Mouse (Mus musculus): ENCODE measurements around the gene Gm973. TPM values are rescaled to one million over a fixed set of nuclear protein-coding genes. Genes with fewer than 3 reads are reported as not detected.

Gm973 gene
- total and polyA plus RNA-seq, 3 experiments, result 2.3 to 14.9 (median 7.6) TPM

GRCm38 (mm10) chr1:59569301-59569700 is 53.2 kb downstream of the Gm973 start:
- no peak for DNase-seq (ENCODE audit: extremely low read depth)
- no peak for TF ChIP-seq SMC3 (IDR thresholded peaks at IDR 0.05; ENCODE audit: low read depth, low read length)
- no peak for TF ChIP-seq CTCF (conservative IDR thresholded peaks at IDR 0.05 in 1 of 2, IDR thresholded peaks at IDR 0.05 in 1 of 2; ENCODE audit: low read depth in 2 of 2, low read length in 2 of 2)
- TF ChIP-seq TCF12 (IDR thresholded peaks at IDR 0.05; ENCODE audit: low read depth, low read length), result no peak
- TF ChIP-seq SIN3A (IDR thresholded peaks at IDR 0.05; ENCODE audit: low read length), result no peak
- TF ChIP-seq MAX (IDR thresholded peaks at IDR 0.05; ENCODE audit: low read length), result no peak
- TF ChIP-seq ELF1 (IDR thresholded peaks at IDR 0.05; ENCODE audit: low read depth, low read length), result no peak
- no peaks in the 10 kb centered on the region for H3K27me3 ChIP-seq (replicated peaks)
- no peaks in the 10 kb centered on the region for H3K36me3 ChIP-seq (replicated peaks in 1 of 2; ENCODE audit: control insufficient read depth in 1 of 2, insufficient read depth in 1 of 2, low read length in 1 of 2)
- H3K27ac ChIP-seq (ENCODE audit: insufficient read depth, low read depth), result no peak overlapping the region
- no peaks in the 10 kb centered on the region for H3K79me2 ChIP-seq (replicated peaks; ENCODE audit: control insufficient read depth, extremely low read depth, insufficient read depth, poor library complexity, severe bottlenecking)
- no peaks in the 10 kb centered on the region for H3K9me3 ChIP-seq (replicated peaks; ENCODE audit: low read length)
- no peak overlapping the region for H3K9ac ChIP-seq (ENCODE audit: insufficient read depth, low read depth)
- peaks cover 7 to 27% of the 10 kb centered on the region in 2 experiments for H3K4me1 ChIP-seq (ENCODE audit: control insufficient read depth in 1 of 2, insufficient read depth in 2 of 2)
- no peak overlapping the region for H3K4me3 ChIP-seq (replicated peaks in 1 of 3; ENCODE audit: low read depth in 2 of 3, low read length in 2 of 3, poor library complexity in 1 of 3)
- in situ Hi-C loops (cut with MboI; ENCODE audit: low pct_ligation_motif_present, low pct_unique_long_range_greater_than_20kb, low sequenced_read_pairs) (loop anchor here (5.0 kb wide), 1 partner anchor 38 kb away; no protein-coding TSS in a partner anchor), dilution Hi-C loops (cut with MboI; ENCODE audit: extremely low pct_ligation_motif_present, extremely low pct_unique_long_range_greater_than_20kb, low sequenced_read_pairs) (no loop called here)
- no peak overlapping the region for H3K4me2 ChIP-seq (ENCODE audit: insufficient read depth, low read depth, poor library complexity, severe bottlenecking)

GRCm38 (mm10) chr1:59570767-59571166 is 54.7 kb downstream of the Gm973 start:
- H3K9ac ChIP-seq (ENCODE audit: insufficient read depth, low read depth), result no peak overlapping the region
- in situ Hi-C loops (cut with MboI; ENCODE audit: low pct_ligation_motif_present, low pct_unique_long_range_greater_than_20kb, low sequenced_read_pairs) (no loop called here), dilution Hi-C loops (cut with MboI; ENCODE audit: extremely low pct_ligation_motif_present, extremely low pct_unique_long_range_greater_than_20kb, low sequenced_read_pairs) (no loop called here)
- H3K27ac ChIP-seq (ENCODE audit: insufficient read depth, low read depth), result no peak overlapping the region
- no peak overlapping the region for H3K4me2 ChIP-seq (ENCODE audit: insufficient read depth, low read depth, poor library complexity, severe bottlenecking)
- H3K79me2 ChIP-seq (replicated peaks; ENCODE audit: control insufficient read depth, extremely low read depth, insufficient read depth, poor library complexity, severe bottlenecking), result no peaks in the 10 kb centered on the region
- no peak for TF ChIP-seq ZNF384 (IDR thresholded peaks at IDR 0.05; ENCODE audit: low read depth, low read length)
- TF ChIP-seq ETS1 (conservative IDR thresholded peaks at IDR 0.05; ENCODE audit: low read depth, low read length), result no peak
- TF ChIP-seq JUND (conservative IDR thresholded peaks at IDR 0.05; ENCODE audit: low read depth, low read length), result no peak
- no peak for TF ChIP-seq CHD2 (IDR thresholded peaks at IDR 0.05; ENCODE audit: low read length)
- TF ChIP-seq ZMIZ1 (IDR thresholded peaks at IDR 0.05; ENCODE audit: low read depth, low read length), result no peak
- no peak for TF ChIP-seq UBTF (IDR thresholded peaks at IDR 0.05; ENCODE audit: low read depth, low read length)
- no peaks in the 10 kb centered on the region for H3K9me3 ChIP-seq (replicated peaks; ENCODE audit: low read length)
- H3K4me1 ChIP-seq (ENCODE audit: control insufficient read depth in 1 of 2, insufficient read depth in 2 of 2), result peaks cover 1 to 12% of the 10 kb centered on the region in 2 experiments; a peak in 3 of 4 replicates
- no peak for DNase-seq (ENCODE audit: extremely low read depth)
- no peak overlapping the region for H3K4me3 ChIP-seq (replicated peaks in 1 of 3; ENCODE audit: low read depth in 2 of 3, low read length in 2 of 3, poor library complexity in 1 of 3)
- H3K36me3 ChIP-seq (replicated peaks in 1 of 2; ENCODE audit: control insufficient read depth in 1 of 2, insufficient read depth in 1 of 2, low read length in 1 of 2), result no peaks in the 10 kb centered on the region
- no peaks in the 10 kb centered on the region for H3K27me3 ChIP-seq (replicated peaks)

- Histone ChIP-seq H3K36me3 (replicated peaks in 1 of 2; ENCODE audit: control insufficient read depth in 1 of 2, insufficient read depth in 1 of 2, low read length in 1 of 2) (no peaks in the 10 kb centered on the region), H3K4me3 (replicated peaks in 1 of 3; ENCODE audit: low read depth in 2 of 3, low read length in 2 of 3, poor library complexity in 1 of 3) (no peak overlapping the region), H3K27me3 (replicated peaks) (no peaks in the 10 kb centered on the region), H3K27ac (ENCODE audit: insufficient read depth, low read depth) (no peak overlapping the region), H3K9me3 (replicated peaks; ENCODE audit: low read length) (no peaks in the 10 kb centered on the region), H3K79me2 (replicated peaks; ENCODE audit: control insufficient read depth, extremely low read depth, insufficient read depth, poor library complexity, severe bottlenecking) (no peaks in the 10 kb centered on the region), H3K4me1 (ENCODE audit: control insufficient read depth in 1 of 2, insufficient read depth in 2 of 2) (peaks cover 0 to 12% of the 10 kb centered on the region in 2 experiments; a peak in 2 of 4 replicates), H3K9ac (ENCODE audit: insufficient read depth, low read depth) (no peak overlapping the region), H3K4me2 (ENCODE audit: insufficient read depth, low read depth, poor library complexity, severe bottlenecking) (no peak overlapping the region)
- no peak for TF ChIP-seq PAX5 (IDR thresholded peaks at IDR 0.05; ENCODE audit: low read length)
- TF ChIP-seq SIN3A (IDR thresholded peaks at IDR 0.05; ENCODE audit: low read length), result no peak
- no peak for TF ChIP-seq RCOR1 (conservative IDR thresholded peaks at IDR 0.05; ENCODE audit: low read depth, low read length)
- no peak for TF ChIP-seq KAT2A (IDR thresholded peaks at IDR 0.05; ENCODE audit: insufficient replicate concordance, low read length)
- TF ChIP-seq ZNF384 (IDR thresholded peaks at IDR 0.05; ENCODE audit: low read depth, low read length), result no peak
- no peak for TF ChIP-seq ZC3H11A (IDR thresholded peaks at IDR 0.05; ENCODE audit: low read depth, low read length)
- no peak for TF ChIP-seq EP300 (IDR thresholded peaks at IDR 0.05; ENCODE audit: low read length)
- TF ChIP-seq BHLHE40 (IDR thresholded peaks at IDR 0.05; ENCODE audit: low read depth, low read length), result no peak
- TF ChIP-seq GABPA (IDR thresholded peaks at IDR 0.05; ENCODE audit: insufficient replicate concordance, low read depth, low read length), result no peak
- TF ChIP-seq RAD21 (IDR thresholded peaks at IDR 0.05; ENCODE audit: low read depth, low read length), result no peak
- TF ChIP-seq MEF2A (IDR thresholded peaks at IDR 0.05; ENCODE audit: borderline replicate concordance, low read depth, low read length), result no peak
- TF ChIP-seq HCFC1 (IDR thresholded peaks at IDR 0.05; ENCODE audit: low read depth, low read length), result no peak
- no peak for TF ChIP-seq USF1 (IDR thresholded peaks at IDR 0.05; ENCODE audit: low read depth, low read length)
- TF ChIP-seq NRF1 (IDR thresholded peaks at IDR 0.05; ENCODE audit: low read depth, low read length), result no peak
- TF ChIP-seq ZKSCAN1 (IDR thresholded peaks at IDR 0.05; ENCODE audit: borderline replicate concordance, low read depth, low read length), result no peak
- no peak for TF ChIP-seq USF2 (conservative IDR thresholded peaks at IDR 0.05; ENCODE audit: low read depth, low read length)
- TF ChIP-seq TBP (conservative IDR thresholded peaks at IDR 0.05; ENCODE audit: low read depth, low read length), result no peak
- TF ChIP-seq ELF1 (IDR thresholded peaks at IDR 0.05; ENCODE audit: low read depth, low read length), result no peak
- DNase-seq (ENCODE audit: extremely low read depth), result no peak
- in situ Hi-C loops (cut with MboI; ENCODE audit: low pct_ligation_motif_present, low pct_unique_long_range_greater_than_20kb, low sequenced_read_pairs) (no loop called here), dilution Hi-C loops (cut with MboI; ENCODE audit: extremely low pct_ligation_motif_present, extremely low pct_unique_long_range_greater_than_20kb, low sequenced_read_pairs) (no loop called here)
Observed at GRCm38 (mm10) chr1:59571502-59571901, 55.4 kb downstream of the Gm973 start.

Data from CH12.LX (cell line).